Mouse (Mus musculus) stomach, embryonic 16.5 days (tissue): ENCODE measurements around the gene Rdh9. TPM values are rescaled to one million over a fixed set of nuclear protein-coding genes. Genes with fewer than 3 reads are reported as not detected.
"Not testable (repeated sequence)": the region's sequence is repeated elsewhere in the genome, so short reads cannot be mapped to it uniquely, and the experiment has no call there.

Experiments used
- ATAC-seq: fragments of 200-750 bp; cut with Nextera tagmentation; 2 replicates; pipeline ENCODE4 v1.8.0; 2017; ENCODE audit warnings: moderate number of reproducible peaks, moderate TSS enrichment; ENCODE audit not compliant: insufficient read depth, low FRiP score
- H3K27ac ChIP-seq: fragments of 300-500 bp; sonication (generic); 2 replicates; pipeline ENCODE4 v1.5.1; 2014; ENCODE audit warnings: low read length
- H3K27me3 ChIP-seq: fragments of 300-500 bp; sonication (generic); 2 replicates; pipeline ENCODE4 v1.6.1; 2014; ENCODE audit warnings: low read length, control low read depth, mixed read lengths; ENCODE audit not compliant: control insufficient read depth, insufficient read depth
- H3K36me3 ChIP-seq: fragments of 300-500 bp; sonication (generic); 2 replicates; pipeline ENCODE4 v1.6.1; 2014; ENCODE audit warnings: low read length; ENCODE audit not compliant: control insufficient read depth, insufficient read depth
- H3K4me1 ChIP-seq: fragments of 300-500 bp; sonication (generic); 2 replicates; pipeline ENCODE4 v1.6.1; 2014; ENCODE audit warnings: low read length, control low read depth, mixed read lengths; ENCODE audit not compliant: control insufficient read depth, insufficient read depth
- H3K4me2 ChIP-seq: fragments of 300-500 bp; sonication (generic); 2 replicates; pipeline ENCODE4 v1.6.1; 2014; ENCODE audit warnings: low read depth, low read length, mixed read lengths
- H3K4me3 ChIP-seq: fragments of 300-500 bp; sonication (generic); replicated peaks from 2 replicates; pipeline ENCODE4 v1.5.1; 2014; ENCODE audit warnings: mild to moderate bottlenecking, low read length
- H3K9ac ChIP-seq: fragments of 300-500 bp; sonication (generic); 2 replicates; pipeline ENCODE4 v1.6.1; 2014; ENCODE audit warnings: low read length
- H3K9me3 ChIP-seq: fragments of 300-500 bp; sonication (generic); replicated peaks from 2 replicates; pipeline ENCODE4 v1.6.1; 2016; ENCODE audit warnings: low read length, control low read depth; ENCODE audit not compliant: control insufficient read depth
- WGBS: fragments of 180-500 bp; shearing (Covaris S2); extraction: QIAGEN DNeasy Blood & Tissue Kit; methylation state at CpG from one replicate; pipeline ENCODE4 v1.1.7; 2014; 5-methylcytosine and 5-hydroxymethylcytosine counted together
- polyA plus RNA-seq: library from polyadenylated mRNA; unstranded; fragments of >200 nt; fragmentation: Nextera tagmentation; extraction: Ambion mirVana; gene quantifications from 2 replicates; pipeline ENCODE4 v1.2.1, GENCODE M21; 2015

Rdh9 gene
- polyA plus RNA-seq, 1 experiment from 2014 or later, result 0.06 TPM

DNA sequence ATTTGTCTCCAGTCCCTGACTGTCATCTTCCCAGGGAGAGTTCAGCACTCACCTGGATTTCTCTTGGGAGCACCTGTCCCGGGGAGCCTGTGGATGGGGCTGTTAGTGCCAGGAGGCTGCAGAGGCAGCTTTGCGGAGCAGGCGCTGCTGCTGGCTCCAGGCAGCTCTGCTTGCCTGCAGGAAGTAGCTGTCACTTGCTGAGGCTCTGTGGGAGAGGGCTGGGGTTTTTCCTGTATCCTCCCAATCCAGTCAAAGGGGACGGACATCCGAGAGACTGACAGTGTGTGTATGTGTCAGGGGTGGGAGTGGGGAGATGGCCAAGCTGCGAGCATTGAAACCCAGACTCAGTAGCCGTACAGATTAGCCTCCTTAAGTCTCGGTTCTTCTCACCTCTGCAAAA lies 24.6 kb upstream of the Rdh9 start, which contains the start of gene Gpr182:
TSS of gene Gpr182 (minus strand) at position 185 of the 400 bp plus-strand sequence.
- ATAC-seq, result no peak
- no peaks in the 10 kb centered on the region for H3K36me3 ChIP-seq
- WGBS, result 46% methylated on average over 8 of the region's 8 CpGs
- no peaks in the 10 kb centered on the region for H3K9me3 ChIP-seq
- H3K27ac ChIP-seq, result no peak within 1 kb of the TSS
- H3K9ac ChIP-seq, result no peak within 1 kb of the TSS; the same call in 1 of the 2 replicates
- H3K4me3 ChIP-seq, result peak within 1 kb of the TSS; percentile 10
- peak within 1 kb of the TSS; percentile 16; the same call in 1 of the 2 replicates for H3K4me2 ChIP-seq
- H3K4me1 ChIP-seq, result peaks cover 20% of the 10 kb centered on the region
- H3K27me3 ChIP-seq, result no peaks in the 10 kb centered on the region

DNA sequence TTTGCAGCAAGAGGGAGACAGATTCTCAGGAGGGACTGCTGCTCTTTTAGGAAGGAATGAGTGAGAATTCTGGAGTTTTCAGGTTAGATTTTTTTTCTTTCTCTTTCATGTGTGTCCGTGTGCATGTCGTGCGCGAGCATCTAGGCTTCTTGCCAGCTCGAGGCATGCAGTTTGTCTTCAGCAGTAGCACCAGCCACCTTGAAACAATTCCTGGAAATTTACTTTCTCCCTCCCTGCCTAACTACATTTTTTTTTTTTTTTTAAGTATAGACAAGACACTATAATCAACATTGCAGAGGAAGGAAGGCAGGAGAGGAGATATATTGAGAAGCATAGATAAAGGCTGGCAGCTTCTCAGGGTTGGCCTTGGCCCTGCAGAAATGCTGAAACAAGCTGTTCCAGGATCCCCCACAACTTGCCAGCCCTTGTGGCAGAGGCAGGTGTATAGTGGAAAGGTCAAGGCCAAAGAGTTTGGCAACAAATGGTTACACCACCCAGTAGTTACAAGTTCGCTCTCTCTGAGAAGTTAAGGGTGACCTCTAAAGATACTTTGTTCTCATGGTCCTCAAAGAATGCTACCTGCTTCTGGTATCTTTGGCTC lies 21.5 kb upstream of the Rdh9 start:
- no peak for ATAC-seq
- 59% methylated on average over 6 of the region's 6 CpGs for WGBS
- H3K36me3 ChIP-seq, result no peaks in the 10 kb centered on the region
- H3K4me2 ChIP-seq, result no peak overlapping the region
- no peak overlapping the region for H3K4me3 ChIP-seq
- H3K27ac ChIP-seq, result no peak overlapping the region
- H3K9me3 ChIP-seq, result no peaks in the 10 kb centered on the region
- no peaks in the 10 kb centered on the region for H3K27me3 ChIP-seq
- no peak overlapping the region for H3K9ac ChIP-seq
- H3K4me1 ChIP-seq, result peaks cover 10% of the 10 kb centered on the region; the same call in 1 of the 2 replicates

DNA sequence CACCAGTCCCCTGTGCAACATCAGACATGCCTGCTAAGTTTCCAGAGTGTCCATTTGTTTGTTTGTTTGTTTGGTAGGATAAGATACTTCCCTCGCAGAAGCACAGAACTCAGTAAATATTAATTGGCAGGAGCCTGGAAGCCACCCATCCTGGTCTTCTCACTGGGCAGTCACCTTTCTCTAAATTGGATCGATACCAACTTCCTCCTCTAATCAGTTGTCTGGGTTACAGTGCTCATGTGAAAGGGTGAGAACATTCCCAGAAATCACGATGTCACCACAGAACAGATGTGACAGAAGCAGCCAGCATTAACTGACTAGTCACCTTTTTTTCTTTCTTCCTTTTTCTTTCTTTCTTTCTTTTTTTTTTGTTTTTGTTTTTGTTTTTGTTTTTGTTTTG lies 20.9 kb upstream of the Rdh9 start:
- Histone ChIP-seq H3K4me3 (no peak overlapping the region), H3K36me3 (no peaks in the 10 kb centered on the region), H3K27me3 (no peaks in the 10 kb centered on the region), H3K4me1 (peaks cover 10% of the 10 kb centered on the region; the same call in 1 of the 2 replicates), H3K27ac (no peak overlapping the region), H3K4me2 (no peak overlapping the region), H3K9me3 (no peaks in the 10 kb centered on the region), H3K9ac (no peak overlapping the region)
- no peak for ATAC-seq
- WGBS, result 61% methylated on average over 3 of the region's 3 CpGs

DNA sequence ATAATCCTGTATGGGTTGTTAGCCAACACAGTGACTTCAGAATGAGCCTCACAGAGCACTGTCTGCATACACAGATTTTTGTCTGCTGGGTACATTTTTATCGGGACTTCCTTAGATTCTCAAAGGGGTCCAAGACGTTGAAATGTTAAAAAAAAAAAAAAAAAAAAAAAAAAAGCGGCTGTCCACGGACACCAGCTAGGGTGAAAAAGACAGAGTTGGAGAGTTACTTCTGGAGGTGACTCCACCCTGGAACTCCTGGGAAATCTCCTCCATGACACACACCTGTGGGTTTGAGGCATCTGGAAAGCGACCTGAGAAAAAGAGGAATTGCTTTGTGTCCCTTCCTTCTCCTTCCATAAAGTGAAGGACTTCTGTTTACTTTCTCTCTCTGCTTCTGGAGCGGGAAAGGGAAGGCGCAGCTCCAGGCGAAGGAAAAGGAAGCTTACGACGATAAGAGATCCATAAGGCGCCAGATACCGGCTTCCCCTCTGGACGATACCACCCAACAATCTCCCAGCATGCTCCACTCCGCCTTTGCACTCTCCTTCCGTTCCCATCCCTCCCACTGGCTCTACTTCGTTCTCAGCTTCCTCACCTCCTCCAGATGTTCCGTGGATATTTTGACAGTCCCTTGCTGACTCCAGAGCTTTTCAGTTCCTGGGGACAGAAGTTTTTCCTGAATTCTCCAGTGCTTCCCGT lies 20.3 kb upstream of the Rdh9 start:
- WGBS, result 24% methylated on average over 18 of the region's 18 CpGs
- Histone ChIP-seq H3K9ac (peak overlapping the region; percentile 23; the same call in 1 of the 2 replicates), H3K27ac (peak overlapping the region; percentile 21; the same call in 1 of the 2 replicates)

DNA sequence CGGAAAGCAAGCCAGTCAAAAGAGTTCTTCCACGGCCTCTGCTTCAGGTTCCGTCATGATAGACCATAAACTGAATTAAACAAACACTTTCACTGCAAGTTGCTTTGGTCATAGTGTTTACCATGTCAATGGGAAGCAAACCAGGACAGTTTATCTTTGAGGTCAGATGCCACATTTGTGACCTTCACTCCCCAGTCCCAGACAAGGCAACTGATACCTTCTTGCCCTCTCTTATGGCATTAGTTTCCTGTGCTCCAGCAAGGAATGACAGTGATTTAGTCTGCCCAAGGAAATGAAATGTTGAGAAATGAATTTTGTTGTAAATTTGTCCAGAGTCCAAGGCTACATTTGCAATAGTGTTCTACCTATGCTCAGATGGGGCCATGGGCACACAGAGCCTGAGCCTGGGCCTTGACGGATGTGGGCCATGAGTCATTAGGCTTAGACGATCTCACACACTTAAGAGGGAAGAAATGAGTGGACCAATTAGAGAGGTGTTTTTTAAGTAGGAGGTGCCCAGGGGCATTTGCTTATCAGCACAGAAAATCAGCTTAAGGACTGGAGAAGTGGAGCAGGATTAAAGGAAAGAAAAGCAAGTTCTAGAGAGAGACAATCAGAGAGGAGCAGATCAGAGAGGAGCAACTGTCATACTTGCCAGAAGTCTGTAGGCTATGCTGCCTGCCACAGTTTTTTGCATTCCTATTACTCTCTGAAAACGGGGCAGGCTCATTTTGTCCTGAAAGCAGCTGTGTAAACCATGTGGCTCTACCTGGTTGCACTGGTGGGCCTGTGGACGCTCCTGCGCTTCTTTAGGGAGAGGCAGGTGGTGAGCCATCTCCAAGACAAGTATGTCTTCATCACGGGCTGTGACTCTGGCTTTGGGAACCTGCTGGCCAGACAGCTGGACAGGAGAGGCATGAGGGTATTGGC lies 16.7 kb upstream of the Rdh9 start, which contains the start of the genes Rdh1 and Rdh16f1:
TSS of gene Rdh1 (plus strand) at position 541 of the 930 bp plus-strand sequence.
TSS of gene Rdh16f1 (plus strand) at position 607 of the 930 bp plus-strand sequence.
- 59% methylated on average over 9 of the region's 9 CpGs for WGBS
- peaks cover 7% of the 10 kb centered on the region for H3K4me1 ChIP-seq
- H3K27me3 ChIP-seq, result no peaks in the 10 kb centered on the region
- ATAC-seq, result no peak
- H3K4me2 ChIP-seq, result no peak within 1 kb of the TSS
- H3K36me3 ChIP-seq, result no peaks in the 10 kb centered on the region
- H3K4me3 ChIP-seq, result no peak within 1 kb of the TSS
- no peak within 1 kb of the TSS for H3K27ac ChIP-seq
- no peak within 1 kb of the TSS for H3K9ac ChIP-seq
- H3K9me3 ChIP-seq, result no peaks in the 10 kb centered on the region

More for the DNA sequence above, 20.3 kb upstream of the Rdh9 start:
- H3K27me3 ChIP-seq, result no peaks in the 10 kb centered on the region
- peaks cover 10% of the 10 kb centered on the region; the same call in 1 of the 2 replicates for H3K4me1 ChIP-seq
- no peak for ATAC-seq
- peak overlapping the region; percentile 22 for H3K4me3 ChIP-seq
- H3K36me3 ChIP-seq, result no peaks in the 10 kb centered on the region
- peak overlapping the region; percentile 60 for H3K4me2 ChIP-seq
- no peaks in the 10 kb centered on the region for H3K9me3 ChIP-seq

DNA sequence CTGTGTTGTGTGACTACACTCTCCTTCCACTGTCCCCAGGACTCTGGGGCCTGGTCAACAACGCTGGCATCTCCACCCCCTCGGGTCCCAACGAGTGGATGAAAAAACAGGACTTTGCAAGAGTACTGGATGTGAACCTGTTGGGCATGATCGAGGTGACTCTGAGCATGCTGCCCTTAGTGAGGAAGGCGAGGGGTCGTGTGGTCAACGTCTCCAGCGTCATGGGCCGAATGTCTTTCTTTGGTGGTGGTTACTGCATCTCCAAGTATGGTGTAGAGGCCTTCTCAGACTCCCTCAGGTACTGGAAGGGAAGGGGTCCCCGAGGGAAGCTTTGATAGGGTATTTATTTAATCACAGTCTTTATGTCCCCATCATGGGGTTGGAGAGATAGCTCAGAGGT lies 13.3 kb upstream of the Rdh9 start:
- H3K9ac ChIP-seq, ATAC-seq, H3K27me3 ChIP-seq, H3K36me3 ChIP-seq, H3K4me2 ChIP-seq, H3K4me3 ChIP-seq, H3K4me1 ChIP-seq, H3K9me3 ChIP-seq, H3K27ac ChIP-seq: not testable (repeated sequence)
- 84% methylated on average over 10 of the region's 10 CpGs for WGBS

DNA sequence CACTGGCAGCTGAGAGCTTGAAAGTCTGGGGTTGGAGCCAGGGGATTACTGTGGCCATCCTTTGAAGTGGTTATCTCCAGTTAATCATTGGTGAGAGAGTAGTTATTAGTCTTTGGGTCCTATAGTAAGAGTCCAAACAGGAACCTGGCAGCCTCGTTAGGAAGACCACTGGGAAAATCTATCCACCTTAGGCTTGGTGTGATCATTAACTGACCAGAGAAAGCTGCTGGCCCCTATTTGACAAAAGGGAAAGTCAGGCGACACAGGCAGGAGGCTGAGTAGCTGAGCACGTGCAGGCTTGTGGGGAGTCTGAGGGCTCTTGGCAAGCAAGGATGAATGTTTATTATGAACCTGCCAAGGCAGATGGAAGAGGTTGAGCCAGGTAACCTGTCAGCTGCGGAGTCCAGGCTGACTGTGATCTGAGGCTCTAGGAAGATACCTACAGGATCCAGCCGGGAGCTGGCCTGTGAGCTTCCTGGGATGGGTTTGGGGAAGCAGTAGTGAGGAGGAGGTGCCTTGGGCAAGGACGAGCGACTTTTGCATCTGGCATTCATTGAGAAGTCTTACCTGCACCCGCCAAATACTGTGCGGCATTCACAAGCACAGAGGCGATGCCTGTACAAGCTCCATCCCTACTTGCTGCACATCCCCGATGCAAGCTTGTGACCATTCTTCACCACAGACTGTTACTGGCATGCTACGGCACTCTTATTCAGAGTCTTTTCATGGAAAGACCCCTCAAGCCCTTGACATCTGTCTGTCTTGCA lies 12.1 kb upstream of the Rdh9 start:
- 0 out of 2 replicates have a peak, but pooled peaks have one; percentile 21 for ATAC-seq
- 47% methylated on average over 12 of the region's 12 CpGs for WGBS
- no peaks in the 10 kb centered on the region for H3K9me3 ChIP-seq
- no peak overlapping the region for H3K27ac ChIP-seq
- H3K4me1 ChIP-seq, result no peaks in the 10 kb centered on the region; the same call in 1 of the 2 replicates
- no peaks in the 10 kb centered on the region for H3K27me3 ChIP-seq
- H3K36me3 ChIP-seq, result no peaks in the 10 kb centered on the region
- H3K9ac ChIP-seq, result no peak overlapping the region
- H3K4me2 ChIP-seq, result no peak overlapping the region
- H3K4me3 ChIP-seq, result no peak overlapping the region

DNA sequence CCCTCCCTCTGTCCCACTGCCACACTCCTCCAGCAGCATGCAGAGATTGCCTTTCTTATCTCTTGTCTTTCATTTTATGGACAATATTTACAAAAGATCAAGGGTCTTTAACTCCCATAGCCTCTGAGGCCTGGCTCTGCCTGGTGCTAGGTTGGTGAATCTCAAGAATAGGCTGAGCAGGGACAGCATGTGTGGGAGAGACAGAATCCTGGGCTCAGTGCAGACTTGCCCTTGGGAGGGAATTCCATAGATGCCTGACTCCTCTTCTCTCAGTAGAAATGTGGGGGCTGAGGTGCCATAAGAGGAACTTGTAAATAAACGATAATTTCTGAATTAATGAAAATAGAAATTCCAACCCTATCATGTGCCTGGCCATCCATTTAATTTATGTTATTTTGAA lies 9.6 kb upstream of the Rdh9 start:
- Histone ChIP-seq H3K9ac (no peak overlapping the region), H3K9me3 (no peaks in the 10 kb centered on the region), H3K4me3 (no peak overlapping the region), H3K36me3 (no peaks in the 10 kb centered on the region), H3K27me3 (no peaks in the 10 kb centered on the region), H3K4me2 (no peak overlapping the region), H3K4me1 (no peaks in the 10 kb centered on the region; the same call in 1 of the 2 replicates), H3K27ac (no peak overlapping the region)
- ATAC-seq, result no peak
- WGBS, result 78% methylated on average over 1 of the region's 1 CpGs
